Mouse (Mus musculus) hindbrain, embryonic 12.5 days (tissue): ENCODE data around the gene Prkd1. TPM values are rescaled to one million over a fixed set of nuclear protein-coding genes. Genes with fewer than 3 reads are reported as not detected.

Experiments
- ATAC-seq: fragments of 200-750 bp; cut with Nextera tagmentation; 2 replicates; pipeline ENCODE4 v1.8.0; 2017; ENCODE audit warnings: moderate TSS enrichment; ENCODE audit not compliant: low FRiP score
- H3K27ac ChIP-seq: fragments of 300-500 bp; sonication (generic); 2 replicates; pipeline ENCODE4 v1.5.1; 2016; ENCODE audit warnings: mild to moderate bottlenecking
- H3K27me3 ChIP-seq: fragments of 300-500 bp; sonication (generic); 2 replicates; pipeline ENCODE4 v1.6.1; 2016; ENCODE audit warnings: mild to moderate bottlenecking
- H3K36me3 ChIP-seq: fragments of 300-500 bp; sonication (generic); 2 replicates; pipeline ENCODE4 v1.6.1; 2016; ENCODE audit warnings: mild to moderate bottlenecking
- H3K4me1 ChIP-seq: fragments of 300-500 bp; sonication (generic); 2 replicates; pipeline ENCODE4 v1.6.1; 2016
- H3K4me2 ChIP-seq: fragments of 300-500 bp; sonication (generic); replicated peaks from 2 replicates; pipeline ENCODE4 v1.6.1; 2016; ENCODE audit warnings: mild to moderate bottlenecking
- H3K4me3 ChIP-seq: fragments of 300-500 bp; sonication (generic); 2 replicates; pipeline ENCODE4 v1.5.1; 2016; ENCODE audit warnings: mild to moderate bottlenecking
- H3K9ac ChIP-seq: fragments of 300-500 bp; sonication (generic); 2 replicates; pipeline ENCODE4 v1.6.1; 2016; ENCODE audit warnings: mild to moderate bottlenecking, moderate library complexity
- H3K9me3 ChIP-seq: fragments of 300-500 bp; sonication (generic); replicated peaks from 2 replicates; pipeline ENCODE4 v1.6.1; 2016; ENCODE audit warnings: mild to moderate bottlenecking
- WGBS: fragments of 180-500 bp; shearing (Covaris S2); methylation state at CpG from one replicate; pipeline ENCODE4 v1.1.7; 2016; 5-methylcytosine and 5-hydroxymethylcytosine counted together
- polyA plus RNA-seq: library from polyadenylated mRNA; unstranded; fragments of >200 nt; fragmentation: Nextera tagmentation; extraction: Ambion mirVana; gene quantifications from 2 replicates; pipeline ENCODE4 v1.2.1, GENCODE M21; 2016

The Prkd1 gene
- polyA plus RNA-seq, 1 experiment from 2014 or later: 5.5 TPM

- WGBS: 75% methylated on average over 1 of the region's 1 CpGs
- no peaks in the 10 kb centered on the region for H3K36me3 ChIP-seq
Measured at GRCm38 (mm10) chr12:50599370-50599769, 49.5 kb downstream of the Prkd1 start.

DNA sequence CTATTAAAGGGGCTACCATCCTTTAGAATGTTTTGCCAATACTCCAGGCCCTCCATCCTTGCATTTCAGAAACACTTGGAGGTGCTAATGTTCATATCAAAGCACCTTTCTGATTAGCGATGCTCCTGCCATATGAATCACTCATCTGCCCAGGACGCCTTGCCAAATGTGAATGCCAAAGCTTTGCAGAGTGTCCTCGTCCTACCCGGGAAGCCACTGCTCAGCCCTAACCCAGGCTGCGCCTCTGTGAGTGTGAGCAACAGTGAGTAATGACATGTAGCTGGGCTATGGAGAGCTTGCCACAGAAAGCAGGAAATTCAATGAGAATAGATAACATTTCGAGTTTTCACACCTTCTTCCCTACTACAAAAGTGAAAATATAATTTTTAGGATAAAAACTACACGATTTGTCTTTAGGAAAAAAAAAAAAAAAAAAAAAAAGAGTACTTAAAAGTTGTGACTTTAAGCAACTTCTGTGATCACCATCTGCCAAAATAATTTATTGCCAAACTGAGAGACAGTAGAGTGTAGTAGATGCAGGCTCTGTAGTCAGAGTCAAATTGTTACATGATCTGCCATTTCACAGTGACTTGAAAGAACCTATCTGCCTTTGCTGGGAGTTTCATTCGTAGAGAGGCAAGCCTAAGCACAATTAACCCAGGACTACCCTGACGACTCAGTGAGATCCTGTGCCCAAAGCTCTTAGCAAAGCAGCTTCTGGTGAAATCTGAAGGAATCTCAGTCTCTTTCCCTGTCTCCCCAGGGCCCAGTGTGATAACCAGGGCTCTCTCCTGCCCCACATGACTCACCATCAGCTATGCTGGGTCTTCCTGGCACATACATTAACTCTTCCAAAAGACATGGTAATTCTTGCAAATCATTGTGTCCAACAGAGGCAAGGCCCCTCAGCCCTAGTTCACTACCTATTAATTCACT lies 50.6 kb downstream of the Prkd1 start:
- no peaks in the 10 kb centered on the region for H3K4me1 ChIP-seq
- no peaks in the 10 kb centered on the region for H3K36me3 ChIP-seq
- no peaks in the 10 kb centered on the region for H3K9me3 ChIP-seq
- no peak overlapping the region for H3K9ac ChIP-seq
- no peaks in the 10 kb centered on the region for H3K27me3 ChIP-seq
- 82% methylated on average over 9 of the region's 9 CpGs for WGBS
- ATAC-seq: no peak
- no peak overlapping the region for H3K4me3 ChIP-seq
- no peak overlapping the region for H3K4me2 ChIP-seq
- H3K27ac ChIP-seq: no peak overlapping the region

More at GRCm38 (mm10) chr12:50599370-50599769, 49.5 kb downstream of the Prkd1 start:
- Histone ChIP-seq H3K27ac (no peak overlapping the region), H3K9ac (no peak overlapping the region), H3K4me3 (no peak overlapping the region), H3K4me1 (no peaks in the 10 kb centered on the region), H3K4me2 (no peak overlapping the region), H3K27me3 (no peaks in the 10 kb centered on the region), H3K9me3 (no peaks in the 10 kb centered on the region)
- no peak for ATAC-seq

GRCm38 (mm10) chr12:50597467-50597866 lies 51.4 kb downstream of the Prkd1 start:
- Histone ChIP-seq H3K4me3 (no peak overlapping the region), H3K4me1 (no peaks in the 10 kb centered on the region), H3K9me3 (no peaks in the 10 kb centered on the region), H3K4me2 (no peak overlapping the region), H3K36me3 (no peaks in the 10 kb centered on the region), H3K9ac (no peak overlapping the region), H3K27me3 (no peaks in the 10 kb centered on the region), H3K27ac (no peak overlapping the region)
- ATAC-seq: no peak
- WGBS: 90% methylated on average over 4 of the region's 4 CpGs

GRCm38 (mm10) chr12:50595777-50596176 lies 53.1 kb downstream of the Prkd1 start:
- Histone ChIP-seq H3K9me3 (no peaks in the 10 kb centered on the region), H3K9ac (no peak overlapping the region), H3K4me2 (no peak overlapping the region), H3K27ac (no peak overlapping the region), H3K36me3 (no peaks in the 10 kb centered on the region), H3K27me3 (no peaks in the 10 kb centered on the region), H3K4me1 (no peaks in the 10 kb centered on the region), H3K4me3 (no peak overlapping the region)
- no peak for ATAC-seq
- 86% methylated on average over 5 of the region's 5 CpGs for WGBS

DNA sequence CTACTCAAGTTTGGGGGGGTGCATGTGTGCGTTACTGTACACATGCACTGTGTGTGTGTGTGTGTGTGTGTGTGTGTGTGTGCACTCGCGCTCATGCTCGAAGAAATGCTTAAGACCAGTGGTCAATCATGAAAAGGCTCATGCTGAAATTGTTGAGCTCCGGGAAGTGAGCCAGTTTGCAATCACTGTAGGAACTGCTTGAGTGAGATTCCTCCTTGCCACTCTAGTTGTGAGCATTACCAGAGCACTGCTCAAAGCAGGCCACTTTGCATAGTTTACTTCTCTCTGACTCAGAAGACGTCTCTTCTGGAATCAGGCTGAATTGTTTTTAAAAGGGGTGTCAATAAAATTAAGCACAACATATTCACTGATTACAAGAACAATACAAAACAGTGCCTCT lies 54.4 kb downstream of the Prkd1 start:
- 87% methylated on average over 6 of the region's 6 CpGs for WGBS
- no peaks in the 10 kb centered on the region for H3K4me1 ChIP-seq
- no peak overlapping the region for H3K9ac ChIP-seq
- H3K9me3 ChIP-seq: no peaks in the 10 kb centered on the region
- H3K27me3 ChIP-seq: no peaks in the 10 kb centered on the region
- no peak overlapping the region for H3K4me3 ChIP-seq
- H3K4me2 ChIP-seq: no peak overlapping the region
- no peak overlapping the region for H3K27ac ChIP-seq
- ATAC-seq: no peak
- H3K36me3 ChIP-seq: no peaks in the 10 kb centered on the region

GRCm38 (mm10) chr12:50593481-50593880 lies 55.4 kb downstream of the Prkd1 start:
- Histone ChIP-seq H3K27me3 (no peaks in the 10 kb centered on the region), H3K9me3 (no peaks in the 10 kb centered on the region), H3K36me3 (no peaks in the 10 kb centered on the region), H3K9ac (no peak overlapping the region), H3K4me1 (no peaks in the 10 kb centered on the region), H3K4me3 (no peak overlapping the region), H3K27ac (no peak overlapping the region), H3K4me2 (no peak overlapping the region)
- ATAC-seq: no peak
- WGBS: 81% methylated on average over 2 of the region's 2 CpGs

GRCm38 (mm10) chr12:50588137-50588761 lies 60.6 kb downstream of the Prkd1 start:
- no peaks in the 10 kb centered on the region for H3K9me3 ChIP-seq
- no peak overlapping the region for H3K9ac ChIP-seq
- no peaks in the 10 kb centered on the region for H3K36me3 ChIP-seq
- H3K4me1 ChIP-seq: no peaks in the 10 kb centered on the region
- no peaks in the 10 kb centered on the region for H3K27me3 ChIP-seq
- 89% methylated on average over 6 of the region's 6 CpGs for WGBS
- no peak for ATAC-seq
- no peak overlapping the region for H3K27ac ChIP-seq
- H3K4me3 ChIP-seq: no peak overlapping the region
- H3K4me2 ChIP-seq: no peak overlapping the region

- Histone ChIP-seq H3K4me2 (no peak overlapping the region), H3K4me3 (no peak overlapping the region), H3K9ac (no peak overlapping the region), H3K4me1 (no peaks in the 10 kb centered on the region), H3K27ac (no peak overlapping the region), H3K36me3 (no peaks in the 10 kb centered on the region), H3K9me3 (no peaks in the 10 kb centered on the region), H3K27me3 (no peaks in the 10 kb centered on the region)
- ATAC-seq: no peak
- 71% methylated on average over 1 of the region's 1 CpGs for WGBS
Measured at GRCm38 (mm10) chr12:50565198-50565597, 83.7 kb downstream of the Prkd1 start.

GRCm38 (mm10) chr12:50560536-50560935 lies 88.4 kb downstream of the Prkd1 start:
- Histone ChIP-seq H3K36me3 (no peaks in the 10 kb centered on the region), H3K27me3 (no peaks in the 10 kb centered on the region), H3K9ac (no peak overlapping the region), H3K9me3 (no peaks in the 10 kb centered on the region), H3K4me3 (no peak overlapping the region), H3K4me1 (no peaks in the 10 kb centered on the region), H3K4me2 (no peak overlapping the region), H3K27ac (no peak overlapping the region)
- ATAC-seq: no peak
- 71% methylated on average over 1 of the region's 1 CpGs for WGBS

GRCm38 (mm10) chr12:50558231-50558630 lies 90.7 kb downstream of the Prkd1 start:
- no peak overlapping the region for H3K4me3 ChIP-seq
- H3K27ac ChIP-seq: no peak overlapping the region
- H3K9ac ChIP-seq: no peak overlapping the region
- no peaks in the 10 kb centered on the region for H3K36me3 ChIP-seq
- H3K9me3 ChIP-seq: no peaks in the 10 kb centered on the region
- H3K4me2 ChIP-seq: no peak overlapping the region
- no peak for ATAC-seq
- H3K4me1 ChIP-seq: no peaks in the 10 kb centered on the region
- WGBS: 48% methylated on average over 4 of the region's 4 CpGs
- no peaks in the 10 kb centered on the region for H3K27me3 ChIP-seq

- Histone ChIP-seq H3K4me2 (no peak overlapping the region), H3K4me3 (no peak overlapping the region), H3K36me3 (no peaks in the 10 kb centered on the region), H3K27me3 (no peaks in the 10 kb centered on the region), H3K9me3 (no peaks in the 10 kb centered on the region), H3K9ac (no peak overlapping the region), H3K27ac (no peak overlapping the region), H3K4me1 (no peaks in the 10 kb centered on the region)
- WGBS: 62% methylated on average over 3 of the region's 3 CpGs
- ATAC-seq: no peak
Measured at GRCm38 (mm10) chr12:50554214-50554613, 94.7 kb downstream of the Prkd1 start.

DNA sequence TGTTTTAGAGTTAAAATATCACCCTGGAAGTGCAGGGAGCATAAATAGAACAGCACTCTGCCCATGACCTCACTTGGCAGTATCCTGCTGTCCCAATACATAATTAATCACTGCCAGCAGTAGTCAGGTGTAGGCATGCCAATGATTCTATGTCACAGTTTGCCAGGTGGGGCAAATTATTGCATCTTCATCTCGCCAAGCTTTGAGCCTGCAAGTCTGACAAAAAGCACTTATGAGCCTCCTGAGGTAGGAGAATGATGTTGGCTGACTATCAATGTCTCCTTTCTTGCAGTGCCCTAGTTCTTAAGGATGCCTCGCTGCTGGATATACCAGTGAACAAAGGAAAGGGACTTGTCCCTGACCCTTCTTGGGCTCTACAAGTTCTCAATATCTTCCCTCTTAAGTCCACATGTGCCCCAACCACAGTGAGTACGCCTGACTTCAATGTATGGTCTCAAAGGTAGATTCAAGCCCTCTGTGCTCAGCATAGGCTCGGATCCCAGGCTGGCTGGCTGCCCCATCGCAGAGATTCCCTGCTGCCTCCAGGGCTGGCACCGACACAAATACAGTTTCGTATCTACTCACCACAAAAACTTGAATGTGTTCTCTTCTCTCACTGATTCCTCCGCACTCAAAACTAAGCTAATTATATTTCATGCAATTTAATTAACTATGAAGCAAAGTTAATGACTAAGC lies 98.9 kb downstream of the Prkd1 start:
- peaks cover 7% of the 10 kb centered on the region; the same call in 1 of the 2 replicates for H3K4me1 ChIP-seq
- H3K4me3 ChIP-seq: no peak overlapping the region
- no peaks in the 10 kb centered on the region for H3K27me3 ChIP-seq
- H3K9me3 ChIP-seq: no peaks in the 10 kb centered on the region
- WGBS: 85% methylated on average over 8 of the region's 8 CpGs
- H3K4me2 ChIP-seq: no peak overlapping the region
- H3K36me3 ChIP-seq: no peaks in the 10 kb centered on the region
- H3K27ac ChIP-seq: no peak overlapping the region
- no peak overlapping the region for H3K9ac ChIP-seq
- ATAC-seq: no peak
